Mouse (Mus musculus): Measurements from ENCODE around the gene Arhgef38. TPM values are rescaled to one million over a fixed set of nuclear protein-coding genes. Genes with fewer than 3 reads are reported as not detected.

Gene Arhgef38
- total RNA-seq, 2 experiments from 2014 or later = not detected

DNA sequence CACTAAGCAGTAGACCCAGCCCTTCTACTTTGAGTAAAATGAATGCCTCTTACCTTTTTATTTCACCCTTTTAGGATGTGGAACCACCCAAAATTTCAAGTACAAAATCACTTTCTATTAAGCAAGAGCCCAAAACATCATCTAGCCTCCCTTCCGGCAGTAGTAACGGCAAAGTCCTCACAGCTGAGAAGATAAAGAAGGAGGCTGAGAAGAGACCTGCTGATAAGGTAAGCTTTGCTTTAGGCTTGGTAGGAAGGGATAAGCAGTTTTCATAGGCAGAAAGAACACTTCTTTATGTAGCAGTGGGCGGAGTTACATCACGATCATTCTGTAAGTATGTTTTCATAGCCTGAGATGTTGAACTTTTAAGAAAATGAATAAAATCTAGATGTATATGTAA lies 136.4 kb downstream of the Arhgef38 start:
- intact Hi-C loops (cut with DNase I; ENCODE audit: low total_unique reads) = loop anchor here (10.0 kb wide), 1 partner anchor 354 kb away; no protein-coding TSS in a partner anchor
- DNase-seq = no peak

DNA sequence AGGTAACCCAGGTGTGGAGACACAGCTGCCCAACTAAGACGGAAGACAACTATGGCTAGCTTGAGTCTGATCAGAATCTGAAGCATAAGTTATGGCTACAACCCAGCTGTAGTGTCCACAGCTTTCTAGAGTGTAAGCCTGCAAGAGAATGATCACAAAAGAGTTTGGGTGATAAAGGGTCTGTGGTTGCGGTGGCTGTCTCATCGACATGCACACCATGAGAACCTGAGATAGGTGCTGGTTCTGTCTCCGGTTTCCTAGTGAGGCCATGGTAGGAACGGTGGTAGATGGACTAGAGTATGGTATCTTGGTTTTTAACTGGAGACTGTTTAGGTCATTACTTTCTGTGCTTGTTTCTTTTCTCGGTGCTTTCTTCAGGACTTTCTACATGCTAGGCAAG lies 136.8 kb downstream of the Arhgef38 start:
- DNase-seq = no peak
- intact Hi-C loops (cut with DNase I; ENCODE audit: low total_unique reads) = loop anchor here (10.0 kb wide), 1 partner anchor 353 kb away; no protein-coding TSS in a partner anchor

DNA sequence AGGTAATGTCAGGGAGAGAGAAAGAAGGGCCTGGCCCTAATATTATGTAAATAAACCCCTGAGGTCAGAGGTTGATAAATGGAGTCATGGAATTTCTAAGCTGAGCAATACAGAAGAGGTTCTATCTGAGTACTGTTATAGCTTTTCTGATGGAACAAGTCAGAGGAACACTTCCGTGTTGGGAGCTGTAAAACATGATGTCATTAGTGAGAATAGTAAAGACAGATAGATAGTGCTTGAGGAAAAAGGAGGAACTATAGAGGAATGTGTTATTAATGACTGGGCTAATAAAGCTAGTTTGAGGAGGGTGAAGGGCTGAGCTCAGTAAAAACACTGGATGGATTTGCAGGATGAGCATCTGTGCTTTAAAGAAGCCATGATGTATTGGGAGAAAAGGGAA lies 140.4 kb downstream of the Arhgef38 start:
- intact Hi-C loops (cut with DNase I; ENCODE audit: low total_unique reads) = loop anchor here (10.0 kb wide), 1 partner anchor 350 kb away; no protein-coding TSS in a partner anchor
- DNase-seq = no peak

DNA sequence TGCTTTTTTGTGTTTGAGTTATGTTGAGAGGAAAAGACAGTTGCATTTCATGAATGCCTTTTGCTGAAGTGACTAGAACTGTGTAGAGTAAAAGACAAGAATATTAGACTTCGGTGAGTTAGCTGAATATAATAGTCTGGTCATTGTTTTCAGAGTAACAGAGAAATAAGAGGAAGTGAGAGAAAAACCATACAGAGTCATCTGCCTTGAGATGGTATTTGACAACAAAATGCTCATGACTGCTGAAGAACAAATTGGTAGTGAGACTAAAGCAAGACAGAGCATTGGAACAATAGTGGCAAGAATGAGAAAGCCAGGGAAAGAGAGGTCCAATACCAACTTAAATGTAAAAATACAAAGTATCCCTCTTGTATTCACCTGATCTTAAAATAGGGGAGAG lies 141.8 kb downstream of the Arhgef38 start:
- DNase-seq = no peak
- intact Hi-C loops (cut with DNase I; ENCODE audit: low total_unique reads) = loop anchor here (10.0 kb wide), 1 partner anchor 348 kb away; no protein-coding TSS in a partner anchor

DNA sequence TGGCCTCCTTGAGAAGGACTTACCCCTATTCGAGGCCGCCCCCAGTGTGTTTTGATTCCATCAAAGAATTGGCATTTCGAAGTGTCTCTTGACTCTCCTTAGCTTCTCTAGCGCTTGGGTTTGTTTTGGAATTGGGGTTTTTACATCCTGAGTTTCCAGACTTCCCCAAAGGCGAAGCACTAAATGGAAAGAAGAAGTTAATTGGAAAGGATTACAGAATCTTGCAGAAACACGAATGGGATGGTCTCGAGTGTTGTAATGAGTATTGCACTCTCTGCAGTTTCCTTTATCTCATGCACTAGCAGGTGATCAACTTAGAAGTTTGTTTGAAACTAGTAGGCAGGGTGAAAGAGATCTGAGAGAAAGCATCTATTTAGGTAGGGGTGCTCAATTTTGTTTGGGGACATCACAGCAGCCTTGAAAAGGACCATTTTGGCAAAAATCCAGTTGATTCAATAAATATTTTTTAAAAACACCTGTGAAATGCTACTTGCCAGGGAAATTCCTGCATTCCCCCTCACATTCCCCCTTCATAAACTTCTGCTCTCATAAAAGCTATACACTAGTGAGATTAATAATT lies 142.4 kb downstream of the Arhgef38 start:
- intact Hi-C loops (cut with DNase I; ENCODE audit: low total_unique reads) = loop anchor here (10.0 kb wide), 1 partner anchor 348 kb away; no protein-coding TSS in a partner anchor
- no peak for DNase-seq

DNA sequence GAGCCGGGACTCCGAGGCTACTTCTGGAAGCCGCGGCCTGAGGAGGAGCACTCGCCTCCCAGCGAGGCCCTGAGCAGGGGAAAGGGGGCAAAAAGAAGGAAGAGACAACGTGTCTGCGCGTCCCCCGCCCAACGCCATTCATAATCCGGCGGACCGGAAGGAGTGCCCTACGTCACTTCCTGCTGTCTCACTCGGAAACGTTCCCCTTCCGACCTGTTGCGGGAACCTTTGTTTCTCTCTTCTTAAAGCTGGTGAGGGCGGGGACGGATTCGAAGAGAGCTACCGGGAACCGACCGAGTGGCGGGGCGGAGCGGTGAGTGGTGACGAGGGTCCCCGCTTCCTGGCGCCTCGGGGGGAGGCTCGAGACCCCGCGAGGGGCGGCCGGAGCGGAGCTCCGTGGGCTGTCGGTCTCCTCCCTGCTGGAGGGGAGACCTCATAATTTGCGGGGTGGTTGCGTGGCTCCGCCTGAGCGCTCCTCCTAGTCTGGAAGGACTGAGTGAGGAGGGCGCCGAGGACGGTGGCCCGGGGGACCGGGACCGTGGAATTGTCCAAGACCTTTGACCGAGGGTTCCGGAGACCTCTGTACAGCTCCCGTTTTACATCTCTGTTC lies 143.0 kb downstream of the Arhgef38 start, which contains the start of the genes Ints12 and Gstcd:
Ints12 (plus strand) TSS at position 177 of the 610 bp plus-strand sequence.
Gstcd (minus strand) TSS at position 370 of the 610 bp plus-strand sequence.
- intact Hi-C loops (cut with DNase I; ENCODE audit: low total_unique reads) = loop anchor here (10.0 kb wide), 1 partner anchor 347 kb away; no protein-coding TSS in a partner anchor

DNA sequence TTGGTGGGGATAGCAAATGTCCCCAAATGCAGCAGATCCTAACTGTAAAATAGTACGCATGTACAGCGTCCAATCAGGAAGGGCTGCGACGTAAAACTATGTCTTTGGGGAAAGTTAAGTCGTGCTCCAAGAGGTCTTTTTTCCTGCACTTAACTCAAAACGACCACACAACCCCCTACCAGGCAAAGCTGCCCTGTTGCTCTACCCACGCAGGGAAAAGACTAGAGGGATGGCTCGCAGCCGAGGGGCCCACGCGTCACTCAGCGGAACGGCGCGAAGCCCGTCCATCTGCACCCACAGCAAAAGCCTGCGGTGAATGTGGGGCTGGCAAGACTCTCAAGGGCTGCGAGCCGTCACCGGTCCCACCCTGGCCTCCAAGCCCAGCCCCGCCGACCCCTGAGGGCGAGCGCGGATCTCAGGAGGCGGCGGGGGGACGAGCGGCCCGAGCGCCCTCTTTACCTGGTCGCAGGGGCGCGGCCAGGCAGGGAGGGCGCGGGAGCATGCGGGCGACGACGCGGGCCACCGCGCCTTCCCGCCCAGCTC lies 143.6 kb downstream of the Arhgef38 start:
- peak; percentile 30 for DNase-seq
- intact Hi-C loops (cut with DNase I; ENCODE audit: low total_unique reads) = loop anchor here (10.0 kb wide), 1 partner anchor 346 kb away; no protein-coding TSS in a partner anchor

More for the DNA sequence above, 143.0 kb downstream of the Arhgef38 start, which contains the start of the genes Ints12 and Gstcd:
- peak; percentile 90 for DNase-seq

DNA sequence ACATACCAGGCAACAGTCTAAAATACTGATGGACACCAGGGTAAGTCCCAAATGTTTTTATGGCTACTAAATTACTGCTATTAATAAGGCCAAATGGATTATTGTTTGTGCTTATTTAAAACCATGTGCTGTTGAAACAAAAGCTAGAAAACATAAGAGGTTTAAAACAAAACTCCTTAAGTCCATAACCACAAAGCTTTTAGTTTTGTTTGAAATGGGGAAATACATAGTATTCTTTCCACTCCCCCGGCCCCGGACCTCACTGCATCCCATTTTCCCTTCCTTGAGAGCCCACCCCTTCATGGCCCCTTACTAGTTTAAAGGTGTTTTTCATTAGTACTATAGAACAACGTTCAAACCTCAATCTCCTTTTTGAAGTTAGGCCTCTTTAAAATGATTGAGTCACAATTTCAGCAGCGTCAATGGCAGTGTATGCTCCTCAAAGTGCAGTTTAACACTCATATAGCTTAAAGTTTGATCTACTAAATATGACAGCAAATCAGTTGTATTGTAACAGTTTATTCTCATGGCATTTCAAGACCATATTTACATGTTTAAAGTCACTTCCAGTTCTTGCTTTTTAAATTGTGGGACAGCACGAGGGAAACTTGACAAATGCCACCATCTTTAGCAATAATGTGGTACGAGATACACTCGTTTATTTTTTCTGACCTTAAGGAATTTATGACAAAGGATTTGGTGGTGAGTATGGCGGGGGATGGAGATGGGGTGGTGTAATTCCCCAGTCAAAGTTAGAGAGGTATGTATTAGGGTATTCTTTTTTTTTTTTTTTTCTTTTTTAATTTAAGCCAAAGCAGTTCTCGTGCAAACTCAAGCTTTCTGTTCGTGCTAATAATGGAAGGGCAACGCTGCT lies 144.3 kb downstream of the Arhgef38 start:
- intact Hi-C loops (cut with DNase I; ENCODE audit: low total_unique reads) = loop anchor here (10.0 kb wide), 1 partner anchor 346 kb away; no protein-coding TSS in a partner anchor
- DNase-seq = no peak

DNA sequence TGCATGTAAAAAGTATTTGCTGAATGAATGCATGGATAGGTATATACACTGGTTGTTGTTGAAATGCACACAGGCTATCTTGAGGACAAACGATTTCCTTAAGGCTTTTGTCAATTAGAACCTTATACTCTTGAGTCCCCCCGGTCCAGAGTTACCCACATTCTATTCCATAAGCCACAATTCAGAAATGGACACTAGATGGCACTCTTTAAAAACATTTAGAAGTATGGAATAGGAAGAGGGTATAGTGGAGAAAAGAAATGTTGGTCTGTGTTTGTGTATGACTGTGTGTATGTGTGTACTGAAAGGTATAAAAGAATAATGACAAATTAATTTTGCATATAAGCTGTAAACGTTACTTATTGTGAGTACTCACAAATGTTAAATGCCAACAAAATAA lies 148.9 kb downstream of the Arhgef38 start:
- intact Hi-C loops (cut with DNase I; ENCODE audit: low total_unique reads) = no loop called here
- no peak for DNase-seq

DNA sequence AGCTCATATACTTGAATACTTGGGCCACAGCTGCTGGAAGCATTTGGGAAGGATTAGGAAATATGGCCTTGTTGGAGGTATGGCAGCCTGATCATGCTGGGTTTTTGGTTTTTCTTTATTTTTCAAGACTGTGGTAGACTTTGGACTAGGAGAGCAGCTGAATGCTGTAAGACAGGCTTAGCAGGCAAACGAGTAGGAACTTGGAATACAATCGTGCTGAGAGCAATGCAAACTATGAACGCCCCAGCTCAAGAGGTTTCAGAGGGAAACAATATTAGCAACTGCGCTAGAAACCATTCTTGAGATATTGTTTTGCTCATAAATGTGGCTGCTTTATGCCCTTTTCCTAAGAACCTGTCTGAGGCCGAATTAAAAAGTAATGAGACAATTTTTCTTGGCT lies 152.0 kb downstream of the Arhgef38 start:
- no peak for DNase-seq

DNA sequence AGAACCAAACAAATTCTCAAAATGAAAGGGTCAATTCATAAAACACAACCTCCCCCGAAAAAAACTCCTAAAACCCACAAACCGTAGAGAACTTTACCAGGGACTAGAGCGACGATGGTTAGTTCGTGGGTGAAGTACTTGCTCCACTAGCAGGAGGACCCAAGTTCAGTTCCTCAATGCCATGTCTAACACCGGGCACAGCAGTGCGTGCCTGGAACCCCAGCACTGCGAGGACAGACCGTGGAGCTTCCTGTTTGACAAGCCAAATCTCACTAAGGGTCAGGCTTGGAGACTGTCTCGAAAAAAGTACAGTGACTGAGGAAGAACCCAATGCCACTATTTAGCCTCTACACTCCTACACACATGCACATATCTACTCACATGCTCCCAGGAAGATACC lies 159.2 kb downstream of the Arhgef38 start:
- DNase-seq = no peak
- intact Hi-C loops (cut with DNase I; ENCODE audit: low total_unique reads) = no loop called here

More for the DNA sequence above, 152.0 kb downstream of the Arhgef38 start:
- intact Hi-C loops (cut with DNase I; ENCODE audit: low total_unique reads) = no loop called here

Other genes starting within 250 kb of the Arhgef38 start
- 1 to 10 TPM; 5.9 to 6.7 TPM for gene Ints12, start 143.1 kb downstream of the Arhgef38 start, total RNA-seq (2021)
- 1 to 10 TPM; 3.3 to 3.4 TPM for gene Gstcd, start 142.9 kb downstream of the Arhgef38 start, total RNA-seq (2021)
- 10 to 100 TPM; 44.1 to 44.5 TPM for gene Ppa2, start 75.2 kb upstream of the Arhgef38 start, total RNA-seq (2021)